Mouse (Mus musculus): ENCODE results near the gene Olfr585.

Gene Olfr585

GRCm38 (mm10) chr7:103097420-103097819, at the start of gene Olfr585:
Gene Olfr585 (plus strand): TSS chr7:103097720.
- DNase-seq (ENCODE audit: low read depth, low spot score): no peak

- DNase-seq (ENCODE audit: low read depth, low spot score): no peak
These were observed 46.5 kb upstream of the Olfr585 start, which contains the start of gene Olfr583 for GRCm38 (mm10) chr7:103051000-103051399. Gene Olfr583 (plus strand): TSS chr7:103051300.

DNA sequence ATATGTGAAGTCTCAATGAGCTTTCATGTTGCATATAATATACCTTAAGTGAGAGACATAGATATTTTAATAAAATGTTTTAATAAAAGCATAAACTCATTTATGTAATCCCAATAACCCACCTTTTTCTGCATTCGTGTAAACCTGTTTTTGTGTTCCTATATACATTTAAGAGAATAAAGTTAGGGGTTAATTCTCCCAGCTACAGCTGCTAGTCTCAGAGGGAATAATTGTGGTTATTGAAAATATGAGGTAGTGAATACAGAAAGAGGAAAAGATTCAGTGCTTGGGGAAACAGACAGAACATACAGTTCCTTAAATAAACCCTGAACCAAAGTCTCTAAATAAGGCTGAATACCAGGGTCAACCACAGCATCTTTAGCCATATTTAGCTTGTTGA, 15.9 kb upstream of the Olfr585 start, which contains the start of gene Olfr584:
Gene Olfr584, plus strand, starts transcription at position 301 of the 400 bp plus-strand sequence.
- DNase-seq (ENCODE audit: low read depth, low spot score): no peak

GRCm38 (mm10) chr7:103119406-103119805, 21.9 kb downstream of the Olfr585 start:
- DNase-seq (ENCODE audit: low read depth, low spot score): no peak

GRCm38 (mm10) chr7:103125538-103125937, 28.0 kb downstream of the Olfr585 start, which contains the start of gene Olfr586:
Gene Olfr586 (minus strand): TSS chr7:103125638.
- no peak for DNase-seq (ENCODE audit: low read depth, low spot score)

- no peak for DNase-seq (ENCODE audit: low read depth, low spot score)
These were observed 43.1 kb downstream of the Olfr585 start, which contains the start of gene Olfr588-ps1 for GRCm38 (mm10) chr7:103140579-103140978. Gene Olfr588-ps1 (plus strand): TSS chr7:103140879.
